Mouse (Mus musculus) lung, postnatal 10 days (tissue): ENCODE measurements at regions not wholly inside any gene's neighbourhood (a gene's known extent, or its start where the extent isn't known, plus 50 kb on each side); places are given as distances from the start of the nearest gene placed in this dataset.

ENCODE experiments used
- DNase-seq: peaks from one replicate; pipeline ENCODE4 v3.0.0; 2021

DNA sequence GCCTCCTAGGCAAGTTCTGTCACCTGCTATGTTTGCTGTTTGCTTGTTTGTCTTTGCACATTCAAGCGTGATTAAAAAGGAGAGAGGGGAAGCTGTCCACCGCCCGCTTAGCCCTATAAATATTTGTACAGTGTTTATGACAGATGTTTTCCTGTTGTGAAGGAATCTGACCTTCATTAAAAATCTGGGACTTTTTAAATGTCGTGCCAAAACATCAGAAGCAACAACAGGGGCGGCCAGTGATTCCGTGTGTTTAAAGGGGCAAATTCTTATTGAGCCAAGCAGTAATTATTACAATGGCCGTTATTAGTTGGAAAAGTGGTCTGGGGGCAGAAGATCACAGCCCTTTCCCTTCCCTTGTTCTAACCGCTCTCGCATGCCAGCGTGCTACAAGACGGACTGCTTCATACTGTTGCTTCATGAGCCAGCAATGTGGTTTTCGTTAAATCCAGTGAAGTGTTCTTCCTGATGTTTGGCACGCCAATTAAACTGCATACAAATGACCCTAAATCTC lies 119.3 kb downstream of the Gas1 start:
- DNase-seq, result peak; percentile 58

DNA sequence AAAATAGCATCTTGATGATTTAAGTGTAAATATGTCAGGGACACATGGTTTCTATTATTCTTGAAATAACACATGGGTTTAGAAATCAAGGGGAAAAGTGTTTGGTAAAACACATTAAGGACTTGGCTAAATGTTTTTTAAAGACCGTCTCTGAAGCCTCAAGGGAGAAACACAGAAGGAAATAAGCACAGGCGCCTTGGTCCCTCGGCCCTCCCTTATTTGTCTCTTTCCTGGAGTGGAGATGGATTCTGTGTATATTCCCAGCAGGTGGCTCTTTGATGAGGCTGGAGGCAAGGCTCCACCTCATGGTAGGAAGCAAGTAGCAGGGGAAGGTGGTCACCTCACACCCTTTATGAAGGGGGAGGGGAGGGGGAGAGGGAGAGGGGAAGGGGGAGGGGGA lies 122.6 kb downstream of the Gas1 start:
- DNase-seq, result no peak

DNA sequence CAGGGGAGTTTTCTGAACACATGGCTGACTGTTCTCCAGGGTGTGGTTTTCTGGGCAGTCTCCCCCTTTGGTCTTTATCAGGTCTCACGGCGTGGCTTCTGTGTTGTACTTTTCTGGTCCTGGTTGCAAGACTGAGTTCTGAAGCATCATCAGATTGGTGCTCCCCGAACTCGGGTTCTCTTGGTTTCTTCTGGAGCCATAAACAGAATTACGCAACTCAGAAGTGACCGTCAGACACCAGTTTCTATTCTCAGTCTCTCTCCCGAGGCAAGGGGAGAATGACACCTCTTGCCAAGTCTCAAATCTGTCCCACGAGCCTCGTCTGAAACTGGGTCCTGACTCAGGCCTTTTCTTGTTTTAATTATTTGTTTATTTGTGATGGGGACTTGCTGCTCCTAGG lies 123.1 kb downstream of the Gas1 start:
- no peak for DNase-seq

DNA sequence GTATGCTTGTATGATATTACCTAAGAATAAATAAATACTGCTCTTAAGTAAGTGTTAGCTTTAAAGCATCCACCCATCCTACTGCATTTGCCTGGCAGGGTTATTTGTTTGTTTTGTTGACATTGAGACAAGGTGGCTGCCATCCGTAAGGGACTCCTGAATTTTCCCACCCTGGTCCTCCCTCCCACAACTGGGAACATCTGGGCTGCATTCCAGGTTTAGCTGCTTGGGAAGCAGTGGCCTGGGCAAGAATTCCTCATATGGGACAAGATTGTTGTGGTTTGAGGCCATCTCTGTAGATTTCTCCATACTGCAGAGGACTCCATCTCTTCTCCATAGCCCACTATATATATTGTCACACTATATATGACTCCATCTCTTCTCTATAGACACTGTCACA lies 125.3 kb downstream of the Gas1 start:
- DNase-seq, result no peak

DNA sequence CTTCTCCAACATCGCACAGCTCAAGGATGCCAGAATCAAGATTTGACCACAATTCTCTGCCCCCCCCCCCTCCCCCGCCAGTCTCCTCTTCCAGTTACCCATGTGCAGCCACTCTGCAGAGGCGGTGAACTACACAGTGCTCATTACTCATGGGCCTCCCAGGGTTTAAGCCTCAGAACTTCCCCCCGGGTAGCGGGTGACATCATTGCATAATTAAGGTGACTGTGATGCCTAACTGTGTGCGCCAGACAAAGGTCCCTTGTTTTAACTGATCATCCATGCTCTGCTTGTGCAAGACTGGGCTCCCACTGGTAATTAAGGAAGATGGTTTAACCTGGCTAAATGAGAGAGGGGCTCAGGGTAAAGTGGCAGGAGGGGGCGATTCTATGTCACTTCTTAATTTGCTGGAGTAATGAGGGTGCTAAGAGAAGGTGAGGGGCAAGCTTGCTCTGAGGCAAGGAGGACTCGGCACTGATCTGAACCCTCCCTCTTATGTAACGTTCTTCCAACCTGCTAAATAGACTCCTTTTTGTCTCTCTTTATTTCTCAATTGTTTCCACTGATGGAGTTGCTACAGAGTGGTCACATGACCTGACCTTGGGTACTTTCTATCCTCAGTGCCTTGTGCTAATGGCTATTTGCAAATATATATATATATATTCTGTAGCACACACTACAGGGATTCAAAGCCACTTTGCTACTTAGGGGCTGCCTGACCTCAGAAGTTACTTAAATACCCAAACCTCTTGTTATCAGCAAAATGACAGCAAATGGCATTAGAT lies 126.2 kb downstream of the Gas1 start:
- DNase-seq, result no peak

DNA sequence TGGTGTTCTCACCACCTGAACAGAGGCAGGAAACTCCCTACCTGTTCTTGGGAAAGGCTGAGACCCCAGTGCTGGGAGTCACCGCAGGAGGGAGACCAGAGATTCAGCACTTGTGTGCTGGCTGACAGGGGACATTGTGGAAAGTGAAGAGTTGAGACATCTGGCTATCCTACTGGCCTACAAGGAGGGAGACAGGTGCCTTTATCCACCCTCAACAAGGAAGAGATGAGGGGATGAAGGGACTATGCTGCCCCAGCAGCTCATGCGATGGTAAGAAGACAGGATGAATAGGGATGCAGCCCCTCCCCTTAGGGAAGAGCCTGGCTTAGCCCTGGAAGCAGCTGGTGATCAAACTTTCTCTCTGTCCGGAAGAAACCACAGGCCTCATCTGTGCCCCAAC lies 127.5 kb downstream of the Gas1 start:
- DNase-seq, result no peak

DNA sequence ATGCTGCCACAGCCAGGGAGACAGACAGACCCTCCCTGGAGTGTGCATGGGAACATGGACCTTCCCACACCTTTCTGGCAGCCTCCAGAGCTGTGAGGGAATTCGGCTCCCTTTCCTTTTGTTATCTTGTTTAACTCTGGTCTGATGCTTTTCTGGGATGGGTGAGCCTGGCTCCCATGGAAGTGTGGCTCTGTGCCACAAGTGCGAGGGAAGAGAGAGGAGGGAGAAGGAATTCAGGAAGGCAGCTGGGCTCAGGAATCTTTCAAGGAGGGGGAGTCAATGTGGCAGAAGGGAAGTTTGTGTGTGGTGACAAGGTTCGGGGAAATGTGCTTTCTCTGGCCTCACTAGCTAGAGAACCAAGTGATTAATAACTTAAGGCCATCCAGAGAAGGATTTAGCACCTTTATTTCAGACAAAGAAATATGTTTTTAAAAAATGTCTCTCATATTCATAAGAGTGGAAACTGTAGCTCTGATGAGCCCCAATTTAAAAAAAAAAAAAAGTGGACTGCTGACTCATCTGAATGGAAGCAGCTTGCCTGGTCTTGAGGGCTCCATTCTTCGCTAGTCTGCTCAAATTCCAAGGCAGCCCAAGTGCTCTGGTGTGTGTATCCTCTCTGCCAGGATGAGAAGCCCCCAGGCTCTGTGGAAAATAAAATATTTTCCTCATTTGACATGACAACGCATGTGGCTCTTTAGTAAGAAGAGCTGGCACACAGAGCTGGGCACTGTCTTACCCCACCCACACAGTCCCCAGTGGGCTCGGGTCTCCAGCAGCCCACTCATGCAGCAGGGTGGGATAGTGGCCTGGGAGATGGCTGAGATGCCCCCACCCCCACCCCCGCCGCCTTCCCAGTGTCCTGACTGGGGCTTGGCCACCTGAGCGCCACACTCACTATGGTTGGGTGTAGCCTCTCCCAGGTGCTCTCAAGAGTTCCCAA lies 129.1 kb downstream of the Gas1 start:
- peak; percentile 52 for DNase-seq

DNA sequence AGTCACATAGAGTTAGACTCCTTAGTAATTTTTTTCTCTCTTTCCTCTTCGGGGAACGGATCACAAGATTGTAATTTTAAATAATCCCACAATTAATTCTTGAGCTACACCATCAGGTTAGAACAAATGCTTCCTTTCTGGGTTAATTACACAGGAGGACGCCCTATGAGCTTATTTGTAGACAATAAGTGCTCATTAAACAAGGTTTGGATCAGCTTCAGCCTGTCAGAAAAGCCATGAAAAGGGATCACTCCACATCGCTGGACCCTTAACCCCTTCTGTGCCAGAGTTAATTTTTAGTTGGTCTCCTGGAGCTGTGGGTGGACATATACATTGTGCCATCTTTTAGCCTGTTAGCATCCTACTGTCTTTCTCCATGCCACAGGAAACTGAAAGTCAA lies 131.4 kb downstream of the Gas1 start:
- no peak for DNase-seq

DNA sequence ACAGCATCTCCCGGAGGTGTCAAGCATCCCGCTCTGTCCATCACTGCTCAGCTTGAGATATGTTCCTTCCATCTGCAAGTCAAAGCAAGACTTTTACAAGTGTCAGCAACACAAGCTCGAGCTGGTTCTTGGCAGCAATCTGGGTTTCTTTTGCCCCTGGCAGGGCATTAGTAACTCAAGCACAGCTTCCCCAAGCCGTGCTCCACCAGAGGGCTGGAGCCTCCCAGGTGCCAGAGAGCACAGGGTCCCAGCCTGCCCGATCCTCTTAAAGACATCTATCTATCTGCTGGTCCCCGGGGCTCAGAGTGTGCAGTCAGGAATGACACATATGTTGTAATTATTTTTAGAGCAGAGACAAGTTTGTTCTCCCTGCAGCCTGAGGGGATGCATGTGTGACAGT lies 132.3 kb downstream of the Gas1 start:
- DNase-seq, result no peak

DNA sequence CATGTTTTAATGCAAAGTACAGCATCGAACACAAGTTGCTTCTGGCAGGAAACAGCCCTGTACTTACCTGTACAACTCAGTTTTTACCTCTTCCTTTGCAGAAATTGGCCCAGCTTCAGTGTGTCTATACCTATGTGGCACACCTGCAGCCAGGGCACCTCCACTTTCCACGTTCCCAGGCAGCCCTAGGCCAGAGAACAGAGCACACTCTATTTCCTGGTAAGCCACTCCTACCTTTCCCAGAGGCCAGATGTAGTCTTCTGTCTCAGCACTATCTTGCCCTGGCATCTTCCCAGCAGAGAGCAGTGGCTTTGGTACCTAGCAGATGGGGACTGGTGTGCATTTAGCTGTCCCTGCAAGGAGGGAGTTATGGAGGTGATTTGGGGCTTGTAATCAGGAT lies 134.7 kb downstream of the Gas1 start:
- no peak for DNase-seq

DNA sequence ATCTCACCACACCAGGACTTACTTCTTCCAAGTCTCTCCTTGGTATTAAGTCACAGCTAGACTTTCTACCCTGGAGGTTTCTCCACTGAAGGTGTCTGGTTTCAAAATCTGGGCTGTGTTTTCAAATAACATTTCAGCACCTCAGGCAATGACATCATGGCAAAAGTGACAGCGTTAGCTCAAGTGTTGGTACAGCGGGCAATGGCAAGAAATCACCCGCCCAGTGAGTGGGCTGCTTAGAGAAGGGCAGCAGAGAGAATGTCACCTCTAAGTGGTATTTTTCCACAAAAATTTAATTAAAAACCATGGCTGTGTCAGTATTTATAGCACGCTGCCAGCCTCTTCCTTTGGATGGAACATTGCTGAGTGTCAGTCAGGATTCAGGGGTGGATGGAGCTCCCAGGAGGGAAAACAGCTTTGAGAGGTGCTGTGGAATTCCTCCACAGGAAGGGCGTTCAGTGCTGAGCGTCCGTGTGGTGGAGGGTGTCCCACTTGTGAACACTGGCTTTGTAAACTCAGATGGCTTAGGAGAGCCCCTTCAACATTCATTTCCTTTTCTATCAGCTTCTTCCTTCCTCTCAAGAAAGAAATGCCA lies 141.5 kb downstream of the Gas1 start:
- no peak for DNase-seq

DNA sequence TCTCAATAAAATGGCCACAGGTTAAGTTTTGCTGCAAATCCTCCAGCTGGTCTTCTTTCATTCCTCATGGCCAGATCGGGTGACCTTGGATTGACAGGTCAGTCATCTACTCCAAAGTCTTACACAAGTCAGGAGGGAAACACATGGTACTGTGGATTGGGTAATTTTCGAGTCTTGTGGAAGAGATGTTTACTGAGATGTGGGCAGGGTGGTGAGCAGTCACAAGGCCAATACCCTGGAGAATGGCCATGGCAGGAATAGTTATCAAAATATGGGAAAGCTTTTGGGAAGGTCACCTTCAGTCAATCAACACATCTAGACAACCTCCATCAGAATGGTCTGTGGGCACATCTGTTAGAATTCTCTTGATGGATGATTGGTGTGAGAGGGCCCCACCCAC lies 144.0 kb downstream of the Gas1 start:
- DNase-seq, result no peak

DNA sequence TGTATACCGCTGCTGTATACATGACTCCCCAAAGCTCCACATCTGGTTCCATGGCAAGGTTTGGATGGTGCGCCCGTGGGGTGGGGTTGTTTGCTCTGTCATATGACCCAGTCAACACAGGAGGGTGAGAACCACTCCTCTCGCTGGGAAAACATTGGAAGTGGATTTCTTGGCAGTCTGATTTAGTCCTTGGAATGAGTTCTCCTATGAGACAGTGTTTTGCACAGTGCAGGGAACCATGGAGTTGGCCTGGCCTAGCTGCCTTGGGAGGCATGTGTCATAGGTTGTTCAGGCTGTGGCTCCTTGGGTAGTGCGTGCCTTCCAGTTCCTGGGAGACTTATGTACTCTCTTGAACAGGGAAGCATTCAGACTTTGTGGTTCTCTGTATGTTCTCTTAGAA lies 144.6 kb downstream of the Gas1 start:
- no peak for DNase-seq

DNA sequence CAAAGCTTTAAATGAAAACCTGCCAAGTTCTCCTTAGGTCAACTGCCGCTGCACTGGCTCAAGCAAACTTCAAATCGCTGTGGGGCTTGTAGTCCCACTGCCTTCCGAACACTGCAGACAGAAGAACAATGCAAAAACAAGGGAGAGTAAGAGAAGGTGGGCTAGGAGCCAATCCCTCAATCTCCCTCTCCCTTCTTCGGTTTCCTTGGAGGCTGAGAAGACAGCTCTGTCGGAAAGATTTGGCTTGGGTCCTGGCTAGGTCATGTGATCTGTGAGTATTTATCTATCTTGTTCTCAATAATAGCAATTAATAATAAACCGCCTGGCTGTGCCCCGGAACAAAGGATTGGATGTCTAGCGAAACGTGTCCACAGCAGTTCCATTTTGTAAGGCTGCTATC lies 147.6 kb downstream of the Gas1 start:
- peak; percentile 47 for DNase-seq

DNA sequence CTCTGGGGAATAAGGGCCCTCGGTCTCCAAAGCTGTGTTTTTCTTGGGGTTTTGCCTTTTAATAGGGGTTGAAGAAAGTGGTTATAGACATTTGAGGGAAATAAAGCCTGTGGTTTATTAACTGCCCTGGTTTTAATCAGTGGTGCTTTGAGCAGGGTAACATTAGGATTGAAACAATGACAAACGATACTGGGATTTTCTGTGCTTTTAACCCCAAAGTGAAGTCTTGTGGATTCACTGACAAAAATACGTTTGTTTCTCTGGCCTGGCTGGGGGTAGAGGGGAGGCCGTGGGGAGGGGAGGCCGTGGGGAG lies 157.0 kb downstream of the Gas1 start:
- DNase-seq, result no peak

DNA sequence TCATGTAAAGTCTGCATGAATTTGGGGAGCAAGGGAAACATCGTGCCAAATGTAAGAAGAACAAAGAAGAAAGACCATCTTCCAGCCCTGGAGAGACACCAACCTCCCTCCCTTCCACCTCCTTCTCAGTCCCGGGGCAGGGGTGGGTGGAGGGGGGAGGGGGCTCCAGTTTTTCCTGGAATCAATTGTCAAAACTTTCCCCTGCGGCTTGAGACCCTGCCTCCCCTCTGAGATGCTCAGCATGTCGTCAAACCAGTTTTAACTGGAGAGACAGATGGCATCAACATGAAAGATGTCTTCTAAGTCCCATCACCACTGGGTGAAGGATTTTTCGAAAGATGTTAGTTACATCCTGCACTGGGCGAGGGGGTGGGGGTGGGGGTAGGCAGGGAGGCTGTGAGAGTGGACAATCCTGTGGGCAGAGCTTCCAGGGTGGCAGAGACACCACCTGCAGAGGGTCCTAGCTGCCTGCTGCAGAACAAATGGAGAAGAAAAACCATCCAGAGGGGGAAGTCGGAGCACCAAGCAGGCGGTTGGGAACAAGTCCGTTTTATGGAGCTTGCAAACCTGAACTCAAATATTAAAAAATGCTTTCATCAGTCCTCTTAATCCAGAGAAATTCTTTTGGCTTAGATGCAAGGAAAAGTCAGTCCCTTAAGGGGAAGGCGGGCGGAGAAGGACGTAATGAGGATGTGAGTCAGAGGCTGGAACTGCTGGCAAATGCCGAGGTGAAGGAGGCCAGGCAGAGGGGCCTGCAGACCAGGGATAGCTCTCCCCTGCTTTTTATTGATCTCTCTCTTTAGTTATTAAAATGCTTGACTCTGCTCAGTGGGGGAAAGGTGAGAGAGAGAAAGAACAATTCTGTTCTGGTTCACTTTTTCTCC lies 157.6 kb downstream of the Gas1 start:
- peak; percentile 49 for DNase-seq

DNA sequence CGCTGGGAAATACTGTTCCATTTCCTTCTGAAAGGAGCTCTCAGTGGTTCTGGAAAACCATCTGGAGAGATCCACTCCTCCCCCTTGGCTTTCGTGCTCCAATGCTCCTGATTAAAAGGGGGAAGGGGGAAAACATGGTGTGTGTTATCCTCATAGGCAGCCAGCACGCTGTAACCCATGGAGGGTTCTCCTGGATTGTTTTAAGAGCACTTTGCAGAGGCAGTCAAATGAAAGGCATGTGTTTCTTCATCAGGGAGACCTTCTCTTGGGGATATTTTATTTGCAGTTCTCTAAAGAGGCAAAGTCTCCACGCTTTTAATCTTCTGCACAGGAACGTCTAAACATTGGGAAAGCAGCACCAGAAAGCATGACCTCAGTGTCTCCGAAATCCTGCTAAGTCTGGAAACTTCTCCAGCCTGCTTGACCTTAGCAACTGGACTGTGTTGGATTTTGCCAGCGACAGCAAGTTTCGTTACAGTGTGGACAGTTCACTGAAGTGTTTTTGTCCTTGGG lies 161.3 kb downstream of the Gas1 start:
- DNase-seq, result peak; percentile 62

DNA sequence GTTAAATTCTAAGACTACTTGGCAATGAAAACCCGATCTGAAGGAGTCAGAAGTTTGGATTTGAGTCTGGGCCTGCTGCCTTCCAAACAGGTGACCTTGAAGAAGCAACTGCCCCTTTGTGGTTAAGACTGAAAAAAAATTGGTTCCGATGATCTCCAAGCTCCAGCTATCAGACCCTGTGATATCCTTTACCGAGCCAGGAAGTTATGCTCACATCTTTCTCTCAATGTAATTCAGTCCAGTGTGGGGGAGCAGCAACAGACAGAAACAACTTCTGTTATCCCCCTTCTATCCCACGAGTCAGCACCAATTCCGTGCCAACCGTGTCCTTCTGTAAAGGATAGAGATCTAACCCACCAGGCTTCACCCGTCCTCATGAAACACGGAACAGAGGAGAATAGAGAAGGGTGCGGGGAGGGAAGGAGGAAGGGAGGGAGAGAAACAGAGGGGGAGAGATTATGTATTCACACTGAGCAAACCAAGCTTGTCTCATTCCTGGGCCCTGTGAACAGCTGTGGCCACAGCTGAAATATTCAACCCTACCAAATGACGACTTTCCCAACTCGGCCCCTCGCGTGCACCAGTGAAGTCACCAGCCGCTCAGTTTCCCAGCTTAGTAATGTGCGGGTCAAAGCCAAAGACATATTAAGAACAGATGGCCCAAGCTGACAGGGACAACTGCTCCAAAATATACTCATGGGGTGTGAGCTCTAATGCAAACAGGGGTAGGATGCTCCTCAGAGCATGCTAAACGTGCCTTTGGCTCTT lies 164.9 kb downstream of the Gas1 start:
- DNase-seq, result peak; percentile 55

DNA sequence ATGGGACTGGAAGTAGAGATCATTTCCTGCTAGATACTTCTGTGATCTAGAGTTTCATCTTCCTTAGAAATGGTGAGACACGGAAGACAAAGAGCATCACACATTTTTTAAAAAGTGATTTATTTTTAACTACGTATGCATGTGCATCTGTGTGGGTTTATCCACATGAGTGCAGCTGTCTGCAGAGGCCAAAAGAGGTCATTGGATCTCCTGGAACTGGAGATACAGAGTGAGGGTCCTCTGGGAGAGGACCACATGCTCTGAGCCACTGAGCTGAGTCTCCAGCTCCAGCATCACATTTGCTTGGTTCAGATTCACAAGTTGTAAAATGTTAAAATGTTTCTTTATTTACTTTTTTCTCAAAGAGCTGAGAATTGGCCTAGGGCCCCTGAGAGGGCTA lies 166.1 kb downstream of the Gas1 start:
- DNase-seq, result no peak

DNA sequence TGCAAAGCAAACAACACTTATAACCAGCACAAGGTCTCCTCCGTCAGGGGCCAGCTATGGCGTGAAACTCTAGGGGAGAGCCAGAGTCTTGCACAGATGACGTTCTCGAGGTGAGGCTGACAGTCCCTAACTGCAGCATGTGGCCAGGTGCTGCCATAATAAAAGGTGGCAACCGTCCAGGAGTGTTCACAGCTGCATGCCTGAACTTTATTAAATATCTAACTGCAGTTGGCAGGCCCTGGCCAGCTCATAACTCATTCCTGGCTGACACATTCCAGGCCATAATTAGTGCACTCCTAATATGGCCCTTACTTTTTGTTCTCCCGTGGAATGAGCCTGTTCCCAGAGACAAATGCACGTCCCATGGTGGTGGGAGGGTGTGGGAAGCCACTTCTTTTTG lies 169.6 kb downstream of the Gas1 start:
- peak; percentile 18 for DNase-seq

DNA sequence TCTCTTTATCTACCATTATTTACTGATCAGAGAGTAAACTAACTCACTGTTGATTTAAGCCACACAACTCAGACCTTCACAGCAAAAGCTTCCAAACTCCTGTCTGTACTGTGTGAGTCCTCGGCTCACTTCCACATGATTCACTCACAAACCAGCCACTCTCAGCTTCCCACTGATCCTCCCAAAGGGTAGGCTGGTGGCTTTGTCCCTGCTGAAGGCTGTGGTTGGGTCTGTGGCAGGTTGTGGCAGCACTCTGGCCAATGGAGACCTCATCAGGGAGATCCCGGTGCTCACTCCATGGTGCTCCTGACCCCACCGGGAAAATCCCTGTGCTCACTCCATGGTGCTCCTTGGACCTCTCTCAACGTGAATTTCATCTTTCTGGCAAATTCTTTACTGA lies 170.1 kb downstream of the Gas1 start:
- no peak for DNase-seq

DNA sequence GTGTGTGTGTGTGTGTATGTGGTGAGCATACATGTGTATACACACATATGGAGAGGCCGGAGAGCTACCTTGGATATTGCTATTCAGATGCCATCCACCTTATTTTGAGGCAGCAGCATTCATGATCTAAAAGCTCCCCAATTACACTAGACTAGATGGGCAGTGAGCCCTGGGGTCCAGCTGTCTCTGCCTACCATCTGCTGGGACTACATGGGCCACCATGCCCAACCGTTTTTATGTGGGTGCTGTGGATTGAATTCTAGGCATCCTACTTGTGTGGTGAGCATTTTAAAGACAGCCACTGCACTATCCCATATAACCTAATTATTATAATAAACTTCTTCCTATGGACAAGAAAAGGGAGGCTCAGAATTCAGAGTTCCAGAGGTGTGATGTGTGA lies 172.6 kb downstream of the Gas1 start:
- no peak for DNase-seq
